Mouse (Mus musculus) liver, adult 2 months (tissue): ENCODE measurements at regions not wholly inside any gene's neighbourhood (a gene's known extent, or its start where the extent isn't known, plus 50 kb on each side); places are given as distances from the start of the nearest gene placed in this dataset.

Experiments used
- CTCF ChIP-seq: fragments of 200-500 bp; IDR thresholded peaks from 2 replicates; pipeline ENCODE4 v1.5.1; 2011; ENCODE audit warnings: low read depth, low read length, control low read depth
- POLR2A ChIP-seq: fragments of 200-500 bp; IDR thresholded peaks from 2 replicates; pipeline ENCODE4 v1.6.1; 2011; ENCODE audit warnings: low read length, control low read depth; ENCODE audit not compliant: insufficient read depth; ENCODE audit errors: extremely low read depth

DNA sequence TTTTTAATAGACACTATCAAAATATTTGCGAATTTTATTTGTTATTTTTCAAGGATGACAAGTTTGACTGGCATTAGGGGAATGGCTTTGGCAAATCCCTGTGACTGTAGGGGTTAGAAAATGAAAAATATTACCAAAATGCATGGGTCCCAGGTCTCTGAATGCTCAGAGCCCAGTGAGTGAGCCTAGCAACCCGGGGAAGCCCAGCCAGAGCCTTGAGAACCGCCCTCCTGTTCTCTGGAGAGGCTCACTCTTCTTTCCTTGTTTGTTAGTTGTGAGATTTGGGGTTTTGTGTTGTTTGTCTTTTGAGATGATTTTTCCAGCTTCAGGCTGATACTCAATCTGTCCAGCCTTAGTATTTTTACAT is 187.4 kb upstream of the Marcks start:
- no peak for TF ChIP-seq CTCF
- TF ChIP-seq POLR2A, result no peak
